In the genomic region with DNA sequence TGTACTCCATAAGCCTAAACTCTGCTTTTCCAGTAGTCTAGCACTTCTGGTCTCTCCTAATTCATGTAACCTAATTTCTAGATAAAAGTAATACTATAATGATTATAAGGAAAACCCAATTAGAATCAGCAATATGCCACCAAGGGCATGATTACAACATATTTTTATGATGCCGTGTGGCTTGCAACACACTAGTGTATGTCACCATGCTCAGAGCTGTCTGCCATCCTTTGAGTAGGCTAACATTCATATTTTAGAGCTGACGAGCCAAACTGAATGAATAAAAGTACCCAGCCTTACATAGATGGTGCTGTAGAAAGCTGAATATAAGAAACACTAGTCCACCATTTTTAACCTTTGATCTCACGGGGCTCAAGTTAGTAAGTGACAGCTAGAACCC, we compare ENCODE assay signal across 21 mouse cellular contexts.
DNase-seq lines count a peak whose midpoint lies in the region; ATAC-seq and TF ChIP-seq lines count a peak whose summit lies in the region.
"Had no signal": no experiment of that assay in that cellular context is flagged by ENCODE, and none has a peak within 500 bp of the region (broad histone marks: within the 10 kb centered on the region; RNA-seq: fewer than 3 reads in every experiment).

No protein-coding gene starts in this region.

- peaks cover 8% of the 10 kb centered on the region for H3K9me3 ChIP-seq in intestine, embryonic 16.5 days (ENCODE audit: control insufficient read depth, low read length)
- H3K9me3 ChIP-seq in limb, embryonic 10.5 days (replicated peaks) = no peaks in the 10 kb centered on the region; the same call in 1 of the 2 replicates
- H3K9me3 ChIP-seq in forebrain, postnatal 0 days (ENCODE audit: low read length) = 0 out of 2 replicates have a peak, but pooled peaks cover 6% of the 10 kb centered on the region

- no peak overlapping the region for H3K4me2 ChIP-seq in intestine, embryonic 16.5 days (ENCODE audit: low read depth, low read length)
- H3K4me2 ChIP-seq in forebrain, postnatal 0 days (ENCODE audit: low read depth) = no peak overlapping the region
- H3K4me2 ChIP-seq: embryonic facial prominence, embryonic 12.5 days; forebrain, embryonic 12.5 days had no signal

- peak; percentile 20 for DNase-seq in gonadal fat pad, adult 2 months (ENCODE audit: low read depth)
- no peak for DNase-seq in embryo, embryonic 9.5 days (ENCODE audit: extremely low spot score)
- no peak for DNase-seq in limb, embryonic 10.5 days (ENCODE audit: low spot score)
- DNase-seq in forebrain, postnatal 0 days = no peak
- DNase-seq: adrenal gland, adult 2 months; adrenal gland, postnatal 10 days; adrenal gland, postnatal 25 days; cerebellum, adult 11 months; cerebellum, adult 18-20 months; cerebellum, adult 8-10 months; cerebellum, adult 9-11 months; cerebellum, postnatal 14 days; cerebellum, postnatal 36 days; embryo, embryonic 11 days had no signal

- TF ChIP-seq CTCF in forebrain, postnatal 0 days (IDR thresholded peaks at IDR 0.05; ENCODE audit: low read depth) = no peak

- H3K27ac ChIP-seq in intestine, embryonic 16.5 days (ENCODE audit: low read length) = no peak overlapping the region
- H3K27ac ChIP-seq in limb, embryonic 10.5 days = no peak overlapping the region
- no peak overlapping the region for H3K27ac ChIP-seq in forebrain, postnatal 0 days (ENCODE audit: low read depth, low read length)
- H3K27ac ChIP-seq: embryonic facial prominence, embryonic 10.5 days; embryonic facial prominence, embryonic 12.5 days; forebrain, embryonic 10.5 days; forebrain, embryonic 12.5 days had no signal

- WGBS in intestine, embryonic 16.5 days = 87% methylated on average over 3 of the region's 3 CpGs
- WGBS in limb, embryonic 10.5 days = 90% methylated on average over 3 of the region's 3 CpGs
- 90% methylated on average over 3 of the region's 3 CpGs for WGBS in forebrain, postnatal 0 days

- H3K4me3 ChIP-seq in intestine, embryonic 16.5 days (ENCODE audit: low read length) = no peak overlapping the region
- no peak overlapping the region for H3K4me3 ChIP-seq in limb, embryonic 10.5 days
- no peak overlapping the region for H3K4me3 ChIP-seq in forebrain, postnatal 0 days (ENCODE audit: low read depth, low read length)
- H3K4me3 ChIP-seq: embryonic facial prominence, embryonic 10.5 days; embryonic facial prominence, embryonic 12.5 days; forebrain, embryonic 10.5 days; forebrain, embryonic 12.5 days had no signal

- H3K4me1 ChIP-seq in intestine, embryonic 16.5 days (ENCODE audit: control insufficient read depth, insufficient read depth, low read length) = 0 out of 2 replicates have a peak, but pooled peaks cover 3% of the 10 kb centered on the region
- H3K4me1 ChIP-seq in limb, embryonic 10.5 days = no peaks in the 10 kb centered on the region
- H3K4me1 ChIP-seq in forebrain, postnatal 0 days (ENCODE audit: insufficient read depth) = no peaks in the 10 kb centered on the region
- H3K4me1 ChIP-seq: embryonic facial prominence, embryonic 10.5 days; embryonic facial prominence, embryonic 12.5 days; forebrain, embryonic 10.5 days; forebrain, embryonic 12.5 days had no signal

- H3K36me3 ChIP-seq in intestine, embryonic 16.5 days (ENCODE audit: control insufficient read depth, insufficient read depth, low read length) = no peaks in the 10 kb centered on the region
- no peaks in the 10 kb centered on the region for H3K36me3 ChIP-seq in limb, embryonic 10.5 days
- H3K36me3 ChIP-seq in forebrain, postnatal 0 days (ENCODE audit: insufficient read depth) = no peaks in the 10 kb centered on the region
- H3K36me3 ChIP-seq: embryonic facial prominence, embryonic 10.5 days; embryonic facial prominence, embryonic 12.5 days; forebrain, embryonic 10.5 days; forebrain, embryonic 12.5 days had no signal

- peak; percentile 61; the same call in 1 of the 2 replicates for ATAC-seq in intestine, embryonic 16.5 days
- no peak for ATAC-seq in forebrain, postnatal 0 days
- ATAC-seq: forebrain, embryonic 14.5 days; forebrain, embryonic 16.5 days had no signal

- no peak overlapping the region for H3K9ac ChIP-seq in intestine, embryonic 16.5 days (ENCODE audit: low read depth, low read length)
- no peak overlapping the region for H3K9ac ChIP-seq in forebrain, postnatal 0 days
- H3K9ac ChIP-seq: embryonic facial prominence, embryonic 12.5 days; forebrain, embryonic 12.5 days had no signal

- H3K27me3 ChIP-seq in intestine, embryonic 16.5 days (replicated peaks; ENCODE audit: control insufficient read depth, insufficient read depth, low read length) = no peaks in the 10 kb centered on the region
- H3K27me3 ChIP-seq in limb, embryonic 10.5 days (ENCODE audit: low read depth, poor library complexity, severe bottlenecking) = no peaks in the 10 kb centered on the region
- no peaks in the 10 kb centered on the region for H3K27me3 ChIP-seq in forebrain, postnatal 0 days (ENCODE audit: insufficient read depth, low read length)
- H3K27me3 ChIP-seq: embryonic facial prominence, embryonic 12.5 days; forebrain, embryonic 12.5 days had no signal
